Mouse (Mus musculus) erythroblast, embryonic 14.5 days (primary cell): Measurements from ENCODE around the gene Selenoo.

ENCODE experiments used
- GATA1 ChIP-seq: IDR thresholded peaks from 2 replicates; pipeline ENCODE4 v1.6.1; 2012; ENCODE audit warnings: low read length, inconsistent platforms, mixed read lengths
- TAL1 ChIP-seq: IDR thresholded peaks from 3 replicates; pipeline ENCODE4 v1.6.1; 2012; ENCODE audit warnings: low read length, inconsistent platforms, mixed read lengths

DNA sequence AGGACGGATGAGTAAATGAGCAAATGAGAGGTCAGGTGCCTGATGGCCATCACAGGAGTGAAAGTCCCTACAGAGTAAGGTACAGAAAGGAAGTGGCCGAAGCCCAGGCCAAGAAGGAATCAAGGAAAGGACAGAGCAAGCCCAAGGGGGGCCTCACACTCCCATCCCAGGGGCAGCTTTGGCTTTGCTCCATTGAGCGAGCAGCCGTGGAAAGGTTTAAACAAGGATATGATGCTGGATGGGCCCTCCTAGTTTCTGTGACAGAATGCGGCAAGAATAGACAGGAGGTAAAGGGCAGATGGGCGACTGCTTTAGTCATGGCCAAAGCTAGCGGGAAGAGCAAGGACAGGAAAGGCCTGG, 49.1 kb downstream of the Selenoo start:
- TF ChIP-seq GATA1 (no peak), TAL1 (no peak)
